Mouse (Mus musculus) pancreas, adult 10 weeks (tissue): ENCODE data around the gene Hmgn5. TPM values are rescaled to one million over a fixed set of nuclear protein-coding genes. Genes with fewer than 3 reads are reported as not detected.

Source experiments
- polyA plus RNA-seq: library from polyadenylated mRNA; stranded (reverse); fragments of 350-450 nt; fragmentation: Illumina TruSeq; extraction: RNeasy Lipid Tissue Mini Kit (QIAGEN cat#74804); gene quantifications from one replicate; pipeline ENCODE4 v1.2.3, GENCODE M21; 2015; ENCODE audit warnings: low read depth, low replicate concordance; ENCODE audit not compliant: insufficient read depth

Hmgn5 gene
- polyA plus RNA-seq = 3.5 TPM

GRCm38 (mm10) chrX:109013283-109013682, at the start of gene Hmgn5:
TSS of gene Hmgn5 (minus strand) at chrX:109013404.

Other genes starting within 250 kb of the Hmgn5 start
- gene Brwd3, start 179.0 kb downstream of the Hmgn5 start, polyA plus RNA-seq = 0.85 TPM
- 24.5 TPM for gene Sh3bgrl, start 82.0 kb upstream of the Hmgn5 start, polyA plus RNA-seq
- not detected for gene Gm6377, start 183.4 kb upstream of the Hmgn5 start, polyA plus RNA-seq